Comparison of ENCODE assay signal across 11 mouse cellular contexts in genomic region chr9:16988114-16988513, GRCm38 (mm10).
DNase-seq lines count a peak whose midpoint lies in the region; ATAC-seq lines count a peak whose summit lies in the region.
"Had no signal": no experiment of that assay in that cellular context is flagged by ENCODE, and none has a peak within 500 bp of the region (broad histone marks: within the 10 kb centered on the region; RNA-seq: fewer than 3 reads in every experiment).

No protein-coding gene starts in this region.

- no peaks in the 10 kb centered on the region for H3K27me3 ChIP-seq in forebrain, embryonic 16.5 days (replicated peaks; ENCODE audit: control insufficient read depth, insufficient read depth, low read length)
- H3K27me3 ChIP-seq: hindbrain, embryonic 15.5 days; megakaryocyte, embryonic 14.5 days had no signal

- 0 out of 2 replicates have a peak, but pooled peaks cover 3% of the 10 kb centered on the region for H3K4me1 ChIP-seq in forebrain, embryonic 16.5 days (replicated peaks; ENCODE audit: control insufficient read depth, insufficient read depth, low read length)
- H3K4me1 ChIP-seq: hindbrain, embryonic 15.5 days; megakaryocyte, embryonic 14.5 days had no signal

- DNase-seq in layer of hippocampus, adult 9-11 months = peak; percentile 23
- DNase-seq in layer of hippocampus, adult 8-10 months (ENCODE audit: low spot score in 2 of 2) = no peak
- peak; percentile 4 for DNase-seq in embryo, embryonic 9.5 days (ENCODE audit: extremely low spot score)
- peak; percentile 52 for DNase-seq in mesoderm, embryonic 11.5 days (ENCODE audit: low read depth, low spot score)
- no peak for DNase-seq in urinary bladder, adult 2 months (ENCODE audit: low spot score)
- no peak for DNase-seq in urinary bladder, postnatal 10 days (ENCODE audit: low spot score)
- DNase-seq in ovary, postnatal 10 days (ENCODE audit: low spot score) = no peak
- DNase-seq: adrenal gland, postnatal 10 days had no signal

- H3K4me3 ChIP-seq in forebrain, embryonic 16.5 days (replicated peaks; ENCODE audit: low read length) = no peak overlapping the region
- H3K4me3 ChIP-seq: hindbrain, embryonic 15.5 days; megakaryocyte, embryonic 14.5 days had no signal

- no peaks in the 10 kb centered on the region for H3K36me3 ChIP-seq in forebrain, embryonic 16.5 days (ENCODE audit: control insufficient read depth, insufficient read depth)
- H3K36me3 ChIP-seq: hindbrain, embryonic 15.5 days had no signal

- H3K9ac ChIP-seq in forebrain, embryonic 16.5 days (replicated peaks; ENCODE audit: low read depth, low read length) = no peak overlapping the region
- H3K9ac ChIP-seq: hindbrain, embryonic 15.5 days had no signal

- no peak overlapping the region for H3K27ac ChIP-seq in forebrain, embryonic 16.5 days (ENCODE audit: low read length)
- H3K27ac ChIP-seq: hindbrain, embryonic 15.5 days had no signal

- H3K4me2 ChIP-seq in forebrain, embryonic 16.5 days (ENCODE audit: low read length) = no peak overlapping the region
- H3K4me2 ChIP-seq: hindbrain, embryonic 15.5 days had no signal

- 43% methylated on average over 3 of the region's 3 CpGs for WGBS in forebrain, embryonic 16.5 days

- peak; percentile 62; the same call in 1 of the 2 replicates for ATAC-seq in forebrain, embryonic 16.5 days

- H3K9me3 ChIP-seq in forebrain, embryonic 16.5 days (ENCODE audit: control insufficient read depth, low read length) = no peaks in the 10 kb centered on the region
- H3K9me3 ChIP-seq: hindbrain, embryonic 15.5 days; megakaryocyte, embryonic 14.5 days had no signal

Comparison
In these comparisons a context has a peak if more than half of its experiments do, and no peak if none do; other contexts are left out.
1. DNase-seq: peak in layer of hippocampus, adult 9-11 months (single experiment), embryo, embryonic 9.5 days (single experiment) and mesoderm, embryonic 11.5 days (single experiment); none in layer of hippocampus, adult 8-10 months (0 of 2), urinary bladder, adult 2 months (single experiment), urinary bladder, postnatal 10 days (single experiment) and ovary, postnatal 10 days (single experiment).